Mouse (Mus musculus): Measurements from ENCODE around the gene Odf3.

GRCm38 (mm10) chr7:140855860-140856784, 8.5 kb downstream of the Odf3 start, which contains the start of gene Gm45785:
- peak; percentile 71; the same call in 1 of the 2 replicates for TF ChIP-seq POLR2A (IDR thresholded peaks at IDR 0.05; ENCODE audit: borderline replicate concordance, insufficient read depth, low read length)
- TF ChIP-seq CTCF (IDR thresholded peaks at IDR 0.05; ENCODE audit: borderline replicate concordance, insufficient read depth, low read depth, low read length), result no peak

All from cerebellum, adult 2 months (tissue).